In genomic region chr1:74797459-74797858, GRCm38 (mm10) we compare ENCODE assay signal across 10 mouse cellular contexts. TPM values are rescaled to one million over a fixed set of nuclear protein-coding genes. Genes with fewer than 3 reads are reported as not detected.
DNase-seq lines count a peak whose midpoint lies in the region; ATAC-seq and TF ChIP-seq lines count a peak whose summit lies in the region.
"Had no signal": no experiment of that assay in that cellular context is flagged by ENCODE, and none has a peak within 500 bp of the region (broad histone marks: within the 10 kb centered on the region; RNA-seq: fewer than 3 reads in every experiment).

No protein-coding gene starts in this region.

- TF ChIP-seq CTCF in intestine, postnatal 0 days (IDR thresholded peaks at IDR 0.05; ENCODE audit: low read depth) = no peak

- 0 out of 2 replicates have a peak, but pooled peaks have one; percentile 28 for ATAC-seq in intestine, embryonic 14.5 days (replicated peaks; ENCODE audit: low FRiP score, low TSS enrichment, low read depth)
- ATAC-seq in intestine, postnatal 0 days = no peak
- ATAC-seq in hindbrain, embryonic 11.5 days (ENCODE audit: low FRiP score) = peak; percentile 81
- ATAC-seq in midbrain, embryonic 15.5 days (replicated peaks) = peak; percentile 49

- H3K36me3 ChIP-seq in intestine, embryonic 14.5 days (ENCODE audit: control insufficient read depth, insufficient read depth, low read length) = no peaks in the 10 kb centered on the region
- no peaks in the 10 kb centered on the region for H3K36me3 ChIP-seq in intestine, postnatal 0 days (ENCODE audit: control insufficient read depth, insufficient read depth)
- H3K36me3 ChIP-seq in hindbrain, embryonic 11.5 days (ENCODE audit: control insufficient read depth, insufficient read depth, low read length) = no peaks in the 10 kb centered on the region
- H3K36me3 ChIP-seq in midbrain, embryonic 15.5 days (replicated peaks) = no peaks in the 10 kb centered on the region
- H3K36me3 ChIP-seq: heart, embryonic 13.5 days had no signal

- 12% methylated on average over 5 of the region's 5 CpGs for WGBS in intestine, embryonic 14.5 days
- WGBS in intestine, postnatal 0 days = 31% methylated on average over 5 of the region's 5 CpGs
- 9% methylated on average over 5 of the region's 5 CpGs for WGBS in hindbrain, embryonic 11.5 days
- WGBS in midbrain, embryonic 15.5 days = 6% methylated on average over 5 of the region's 5 CpGs

- intact Hi-C loops in heart, postnatal 25 days (cut with DNase I) = no loop called here

- H3K4me3 ChIP-seq in intestine, embryonic 14.5 days (ENCODE audit: low read depth, low read length) = no peak overlapping the region
- H3K4me3 ChIP-seq in intestine, postnatal 0 days (ENCODE audit: low read depth, low read length) = no peak overlapping the region
- H3K4me3 ChIP-seq in hindbrain, embryonic 11.5 days (ENCODE audit: low read depth, low read length) = no peak overlapping the region
- H3K4me3 ChIP-seq in midbrain, embryonic 15.5 days = no peak overlapping the region
- H3K4me3 ChIP-seq: heart, embryonic 13.5 days had no signal

- no peaks in the 10 kb centered on the region for H3K9me3 ChIP-seq in intestine, embryonic 14.5 days (ENCODE audit: control insufficient read depth, low read length)
- no peaks in the 10 kb centered on the region for H3K9me3 ChIP-seq in intestine, postnatal 0 days (ENCODE audit: control insufficient read depth)
- H3K9me3 ChIP-seq in hindbrain, embryonic 11.5 days (ENCODE audit: control insufficient read depth, low read length) = no peaks in the 10 kb centered on the region
- H3K9me3 ChIP-seq in midbrain, embryonic 15.5 days = no peaks in the 10 kb centered on the region
- H3K9me3 ChIP-seq: heart, embryonic 13.5 days had no signal

- no peak for DNase-seq in intestine, embryonic 14.5 days (ENCODE audit: low spot score)
- DNase-seq in NIH3T3 (ENCODE audit: low read depth) = peak; percentile 47
- peak; percentile 69 for DNase-seq in hindbrain, embryonic 11.5 days (ENCODE audit: low spot score)
- DNase-seq in heart, postnatal 25 days (ENCODE audit: low spot score) = no peak
- no peak for DNase-seq in frontal cortex, postnatal 25 days (ENCODE audit: low spot score in 2 of 2)
- no peak for DNase-seq in cerebellum, adult 8-10 months

- H3K27me3 ChIP-seq in intestine, embryonic 14.5 days (replicated peaks; ENCODE audit: control insufficient read depth, insufficient read depth, low read length) = peaks cover 100% of the 10 kb centered on the region
- H3K27me3 ChIP-seq in intestine, postnatal 0 days (replicated peaks; ENCODE audit: control insufficient read depth, insufficient read depth, low read length) = peaks cover 91% of the 10 kb centered on the region
- peaks cover 89% of the 10 kb centered on the region for H3K27me3 ChIP-seq in hindbrain, embryonic 11.5 days (ENCODE audit: control insufficient read depth, insufficient read depth, low read length)
- peaks cover 57% of the 10 kb centered on the region for H3K27me3 ChIP-seq in midbrain, embryonic 15.5 days (replicated peaks)

- H3K4me1 ChIP-seq in intestine, embryonic 14.5 days (replicated peaks; ENCODE audit: control insufficient read depth, insufficient read depth, low read length) = peaks cover 14% of the 10 kb centered on the region; the same call in 1 of the 2 replicates
- H3K4me1 ChIP-seq in intestine, postnatal 0 days (replicated peaks; ENCODE audit: control insufficient read depth, insufficient read depth, low read length) = no peaks in the 10 kb centered on the region
- peaks cover 8% of the 10 kb centered on the region for H3K4me1 ChIP-seq in hindbrain, embryonic 11.5 days (replicated peaks; ENCODE audit: control insufficient read depth, insufficient read depth, low read length)
- peaks cover 35% of the 10 kb centered on the region for H3K4me1 ChIP-seq in midbrain, embryonic 15.5 days

- no peak overlapping the region for H3K27ac ChIP-seq in intestine, embryonic 14.5 days (ENCODE audit: low read depth)
- no peak overlapping the region for H3K27ac ChIP-seq in intestine, postnatal 0 days (ENCODE audit: low read depth, low read length)
- H3K27ac ChIP-seq in hindbrain, embryonic 11.5 days (ENCODE audit: low read depth, low read length) = no peak overlapping the region
- no peak overlapping the region for H3K27ac ChIP-seq in midbrain, embryonic 15.5 days
- H3K27ac ChIP-seq: heart, embryonic 13.5 days; liver, embryonic 14.5 days had no signal

- H3K9ac ChIP-seq in intestine, embryonic 14.5 days (ENCODE audit: low read length) = no peak overlapping the region
- no peak overlapping the region for H3K9ac ChIP-seq in intestine, postnatal 0 days (ENCODE audit: low read depth, low read length)
- no peak overlapping the region for H3K9ac ChIP-seq in hindbrain, embryonic 11.5 days (ENCODE audit: low read depth, low read length)
- no peak overlapping the region for H3K9ac ChIP-seq in midbrain, embryonic 15.5 days
- H3K9ac ChIP-seq: heart, embryonic 13.5 days; liver, embryonic 14.5 days had no signal

- H3K4me2 ChIP-seq in intestine, embryonic 14.5 days (ENCODE audit: low read length) = no peak overlapping the region
- no peak overlapping the region for H3K4me2 ChIP-seq in intestine, postnatal 0 days (replicated peaks; ENCODE audit: low read depth)
- no peak overlapping the region for H3K4me2 ChIP-seq in hindbrain, embryonic 11.5 days (replicated peaks; ENCODE audit: low read depth, low read length)
- H3K4me2 ChIP-seq in midbrain, embryonic 15.5 days = no peak overlapping the region
- H3K4me2 ChIP-seq: heart, embryonic 13.5 days had no signal

RNA-seq across cellular contexts. Expression of gene Wnt10a, which starts 6.1 kb away (rescaled TPM):
- polyA plus RNA-seq in intestine, embryonic 14.5 days (2014; fragmentation: Nextera tagmentation; extraction: Ambion mirVana) = 0.26 and 0.30 TPM in 2 replicates
- polyA plus RNA-seq in intestine, postnatal 0 days (2015; fragmentation: Nextera tagmentation; extraction: Ambion mirVana) = not detected in 2 replicates
- polyA plus RNA-seq in hindbrain, embryonic 11.5 days (2014; fragmentation: Nextera tagmentation; extraction: Ambion mirVana) = 1.6 and 2.0 TPM in 2 replicates
- 0.34 and 0.37 TPM in 2 replicates for polyA plus RNA-seq in midbrain, embryonic 15.5 days (2015; fragmentation: Nextera tagmentation; extraction: Ambion mirVana)
- not detected for total RNA-seq in heart, postnatal 25 days (2021)
- polyA plus RNA-seq: heart, embryonic 13.5 days; liver, embryonic 14.5 days had no signal

RNA-seq across cellular contexts. Expression of gene Wnt6, which starts 25.8 kb away (rescaled TPM):
- 0.22 and 0.31 TPM in 2 replicates for polyA plus RNA-seq in intestine, embryonic 14.5 days (2014; fragmentation: Nextera tagmentation; extraction: Ambion mirVana)
- 0.33 and 0.66 TPM in 2 replicates for polyA plus RNA-seq in intestine, postnatal 0 days (2015; fragmentation: Nextera tagmentation; extraction: Ambion mirVana)
- polyA plus RNA-seq in hindbrain, embryonic 11.5 days (2014; fragmentation: Nextera tagmentation; extraction: Ambion mirVana) = 6.7 and 10.0 TPM in 2 replicates
- polyA plus RNA-seq in midbrain, embryonic 15.5 days (2015; fragmentation: Nextera tagmentation; extraction: Ambion mirVana) = 5.6 and 7.2 TPM in 2 replicates
- under 1 TPM in 1 of 2 experiments, not detected in 1; 0.20 TPM for total RNA-seq in heart, postnatal 25 days (2021)

RNA-seq across cellular contexts. Expression of gene Prkag3, which starts 48.4 kb away (rescaled TPM):
- polyA plus RNA-seq in intestine, embryonic 14.5 days (2014; fragmentation: Nextera tagmentation; extraction: Ambion mirVana) = 0.09 TPM in 2 replicates
- 0.08 and 0.09 TPM in 2 replicates for polyA plus RNA-seq in intestine, postnatal 0 days (2015; fragmentation: Nextera tagmentation; extraction: Ambion mirVana)
- 0.22 TPM in 1 of 2 replicates, not detected in the other for polyA plus RNA-seq in hindbrain, embryonic 11.5 days (2014; fragmentation: Nextera tagmentation; extraction: Ambion mirVana)
- not detected in 2 replicates for polyA plus RNA-seq in midbrain, embryonic 15.5 days (2015; fragmentation: Nextera tagmentation; extraction: Ambion mirVana)
- total RNA-seq in heart, postnatal 25 days (2021) = 1 to 10 TPM in 1 of 2 experiments, under 1 TPM in 1; 0.96 to 2.7 TPM
- polyA plus RNA-seq: liver, embryonic 14.5 days had no signal

RNA-seq across cellular contexts. Expression of gene Cdk5r2, which starts 57.3 kb away (rescaled TPM):
- 0.28 and 0.36 TPM in 2 replicates for polyA plus RNA-seq in intestine, embryonic 14.5 days (2014; fragmentation: Nextera tagmentation; extraction: Ambion mirVana)
- 0.13 and 0.29 TPM in 2 replicates for polyA plus RNA-seq in intestine, postnatal 0 days (2015; fragmentation: Nextera tagmentation; extraction: Ambion mirVana)
- polyA plus RNA-seq in hindbrain, embryonic 11.5 days (2014; fragmentation: Nextera tagmentation; extraction: Ambion mirVana) = 4.6 and 5.3 TPM in 2 replicates
- 9.1 and 9.7 TPM in 2 replicates for polyA plus RNA-seq in midbrain, embryonic 15.5 days (2015; fragmentation: Nextera tagmentation; extraction: Ambion mirVana)
- total RNA-seq in heart, postnatal 25 days (2021) = not detected
- polyA plus RNA-seq: heart, embryonic 13.5 days had no signal

Comparison
In these comparisons a context has a peak if more than half of its experiments do, and no peak if none do; other contexts are left out.
1. DNase-seq: peak in NIH3T3 (single experiment) and hindbrain, embryonic 11.5 days (single experiment); none in intestine, embryonic 14.5 days (single experiment), heart, postnatal 25 days (single experiment), frontal cortex, postnatal 25 days (0 of 2) and cerebellum, adult 8-10 months (single experiment).